Mouse (Mus musculus): ENCODE results near the gene AC109138.7. TPM values are rescaled to one million over a fixed set of nuclear protein-coding genes. Genes with fewer than 3 reads are reported as not detected.

The AC109138.7 gene
- total RNA-seq, 2 experiments from 2014 or later = not detected

- intact Hi-C loops (cut with DNase I) = no loop called here
- DNase-seq (ENCODE audit: low spot score) = no peak
Observed at GRCm38 (mm10) chr19:4214771-4215450, 754 bp downstream of the AC109138.7 start.

- intact Hi-C loops (cut with DNase I) = no loop called here
- DNase-seq (ENCODE audit: low spot score) = no peak
Observed at GRCm38 (mm10) chr19:4215451-4215840, 1.3 kb downstream of the AC109138.7 start.

- DNase-seq (ENCODE audit: low spot score) = no peak
- intact Hi-C loops (cut with DNase I) = no loop called here
Observed at GRCm38 (mm10) chr19:4216041-4216685, 2.0 kb downstream of the AC109138.7 start.

GRCm38 (mm10) chr19:4217140-4217539 is 3.0 kb downstream of the AC109138.7 start:
- no peak for DNase-seq (ENCODE audit: low spot score)
- intact Hi-C loops (cut with DNase I) = no loop called here

- no peak for DNase-seq (ENCODE audit: low spot score)
- intact Hi-C loops (cut with DNase I) = no loop called here
Observed at GRCm38 (mm10) chr19:4217855-4218254, 3.7 kb downstream of the AC109138.7 start.

- DNase-seq (ENCODE audit: low spot score) = no peak
- intact Hi-C loops (cut with DNase I) = no loop called here
Observed at GRCm38 (mm10) chr19:4218293-4218692, 4.1 kb downstream of the AC109138.7 start.

GRCm38 (mm10) chr19:4218784-4219183 is 4.6 kb downstream of the AC109138.7 start:
- no peak for DNase-seq (ENCODE audit: low spot score)
- intact Hi-C loops (cut with DNase I) = no loop called here

GRCm38 (mm10) chr19:4219943-4220342 is 5.8 kb downstream of the AC109138.7 start:
- intact Hi-C loops (cut with DNase I) = no loop called here

GRCm38 (mm10) chr19:4220416-4220815 is 6.3 kb downstream of the AC109138.7 start:
- intact Hi-C loops (cut with DNase I) = no loop called here
- DNase-seq (ENCODE audit: low spot score) = no peak

More at GRCm38 (mm10) chr19:4219943-4220342, 5.8 kb downstream of the AC109138.7 start:
- DNase-seq (ENCODE audit: low spot score) = no peak

- no peak for DNase-seq (ENCODE audit: low spot score)
- intact Hi-C loops (cut with DNase I) = no loop called here
Observed at GRCm38 (mm10) chr19:4220957-4221743, 7.0 kb downstream of the AC109138.7 start.

- intact Hi-C loops (cut with DNase I) = no loop called here
- no peak for DNase-seq (ENCODE audit: low spot score)
Observed at GRCm38 (mm10) chr19:4222165-4222564, 8.0 kb downstream of the AC109138.7 start.

GRCm38 (mm10) chr19:4226779-4227178 is 12.6 kb downstream of the AC109138.7 start:
- intact Hi-C loops (cut with DNase I) = loop anchor here (5.0 kb wide), 2 partner anchors 104 to 209 kb away; no protein-coding TSS in a partner anchor
- no peak for DNase-seq (ENCODE audit: low spot score)

GRCm38 (mm10) chr19:4227446-4227845 is 13.3 kb downstream of the AC109138.7 start:
- no peak for DNase-seq (ENCODE audit: low spot score)
- intact Hi-C loops (cut with DNase I) = loop anchor here (5.0 kb wide), 2 partner anchors 105 to 210 kb away; no protein-coding TSS in a partner anchor

GRCm38 (mm10) chr19:4227894-4228678 is 13.9 kb downstream of the AC109138.7 start:
- intact Hi-C loops (cut with DNase I) = loop anchor here (1.0 to 5.0 kb wide), 4 partner anchors 21 to 211 kb away; partner anchors contain the start of gene Pitpnm1
- DNase-seq (ENCODE audit: low spot score) = peak; percentile 63

GRCm38 (mm10) chr19:4228891-4229290 is 14.7 kb downstream of the AC109138.7 start:
- no peak for DNase-seq (ENCODE audit: low spot score)
- intact Hi-C loops (cut with DNase I) = loop anchor here (1.0 to 5.0 kb wide), 4 partner anchors 22 to 212 kb away; partner anchors contain the start of gene Pitpnm1

GRCm38 (mm10) chr19:4229451-4230076 is 15.4 kb downstream of the AC109138.7 start:
- DNase-seq (ENCODE audit: low spot score) = no peak
- intact Hi-C loops (cut with DNase I) = loop anchor here (2.0 to 5.0 kb wide), 3 partner anchors 107 to 212 kb away; partner anchors contain the start of gene Pitpnm1

GRCm38 (mm10) chr19:4230415-4230814 is 16.3 kb downstream of the AC109138.7 start:
- no peak for DNase-seq (ENCODE audit: low spot score)
- intact Hi-C loops (cut with DNase I) = no loop called here

GRCm38 (mm10) chr19:4231253-4232185 is 17.4 kb downstream of the AC109138.7 start, which contains the start of gene Pold4:
TSS of gene Pold4 (plus strand) at chr19:4231899.
- intact Hi-C loops (cut with DNase I) = no loop called here

More at GRCm38 (mm10) chr19:4231253-4232185, 17.4 kb downstream of the AC109138.7 start, which contains the start of gene Pold4:
- peak; percentile 98 for DNase-seq (ENCODE audit: low spot score)

Data from heart, postnatal 25 days (tissue).